Mouse (Mus musculus) MN1 (cell line): ENCODE data around the gene Trim66.

Experiments
- DNase-seq: peaks from one replicate; pipeline ENCODE4 v3.0.0-alpha.2; 2016; ENCODE audit warnings: low spot score

Trim66 gene

DNA sequence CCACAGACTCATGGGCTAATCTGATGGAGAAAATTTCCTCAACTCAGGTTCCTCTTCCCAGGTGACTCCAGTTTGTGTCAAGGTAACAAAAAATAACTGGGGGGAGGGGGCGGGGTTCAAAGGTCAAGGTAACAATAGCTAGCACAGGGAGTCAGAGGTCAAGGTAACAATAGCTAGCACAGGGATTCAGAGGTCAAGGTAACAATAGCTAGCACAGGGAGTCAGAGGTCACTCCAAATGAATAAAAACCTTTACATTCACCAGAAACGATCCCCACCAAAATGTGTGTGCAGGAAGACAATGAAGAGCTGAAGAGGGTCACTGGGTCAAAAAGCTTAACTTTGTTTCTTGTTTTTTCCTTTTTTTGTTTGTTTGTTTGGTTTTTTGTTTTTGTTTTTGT is 59.9 kb downstream of the Trim66 start:
- DNase-seq: no peak

DNA sequence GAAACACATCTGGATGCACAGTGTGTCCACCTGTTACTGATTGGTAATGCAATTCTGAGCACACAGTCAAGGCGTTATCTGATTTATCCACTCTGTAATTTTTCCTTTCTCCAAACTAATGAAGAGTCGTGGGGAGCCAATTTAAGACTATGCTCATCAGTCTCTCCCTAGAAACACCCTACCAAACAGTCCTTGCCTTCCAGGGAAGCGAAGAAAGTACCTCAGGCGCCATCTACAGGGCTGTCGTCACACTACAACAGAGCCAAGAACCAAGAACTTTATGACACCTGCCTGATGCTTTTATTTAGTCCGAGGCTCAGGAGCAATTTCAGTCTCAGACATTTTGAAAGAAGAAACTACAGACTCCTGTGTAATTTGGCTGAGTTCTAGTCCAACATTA is 62.9 kb downstream of the Trim66 start:
- peak; percentile 63 for DNase-seq

DNA sequence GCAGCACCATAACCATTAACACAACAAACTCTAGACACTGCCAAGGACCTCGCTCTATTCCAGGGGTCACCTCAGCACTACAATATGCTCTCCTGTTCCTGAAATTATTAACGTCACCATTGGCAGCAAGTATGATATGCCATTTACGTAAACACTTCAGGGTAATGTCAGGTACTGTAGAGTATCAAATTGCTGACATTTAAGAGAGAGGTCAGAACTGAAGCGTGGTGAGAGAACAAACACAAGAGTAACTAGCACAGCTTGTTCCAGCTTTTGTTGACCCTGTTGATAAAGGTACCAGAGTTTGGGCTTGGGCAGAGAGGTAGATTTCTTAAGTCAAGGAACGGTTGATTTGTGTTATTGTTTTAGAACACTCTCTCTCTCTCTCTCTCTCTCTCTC is 65.2 kb downstream of the Trim66 start:
- no peak for DNase-seq

DNA sequence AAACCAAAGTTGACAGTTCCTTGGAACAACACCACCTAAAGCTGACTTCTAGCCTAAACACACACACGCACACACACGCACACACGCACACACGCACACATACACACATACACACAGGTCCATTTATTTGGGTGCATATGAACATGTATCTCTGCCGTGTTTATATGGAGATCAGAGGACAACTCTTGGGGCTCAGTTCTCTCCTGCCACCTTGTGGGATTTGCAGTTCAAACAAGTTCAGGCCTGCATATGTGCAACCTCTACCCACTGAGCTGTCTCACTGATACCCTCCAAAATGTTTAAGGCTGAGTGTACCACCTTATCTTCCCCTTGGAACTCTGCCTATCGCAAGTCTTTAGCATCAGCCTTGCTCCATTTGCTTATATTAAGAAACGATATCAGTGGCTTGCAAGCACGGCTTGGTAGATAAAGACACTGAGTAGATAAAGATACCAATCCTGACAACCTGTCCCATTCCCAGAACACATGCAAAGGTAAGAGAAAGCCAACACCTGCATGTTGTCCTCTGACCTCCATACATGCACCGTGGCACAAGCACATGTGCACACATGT is 67.2 kb downstream of the Trim66 start:
- peak; percentile 31 for DNase-seq

- peak; percentile 81 for DNase-seq
Measured at GRCm38 (mm10) chr7:109438781-109439591, 68.9 kb downstream of the Trim66 start, which contains the start of gene Stk33. Gene Stk33, minus strand, starts transcription at chr7:109439081.

DNA sequence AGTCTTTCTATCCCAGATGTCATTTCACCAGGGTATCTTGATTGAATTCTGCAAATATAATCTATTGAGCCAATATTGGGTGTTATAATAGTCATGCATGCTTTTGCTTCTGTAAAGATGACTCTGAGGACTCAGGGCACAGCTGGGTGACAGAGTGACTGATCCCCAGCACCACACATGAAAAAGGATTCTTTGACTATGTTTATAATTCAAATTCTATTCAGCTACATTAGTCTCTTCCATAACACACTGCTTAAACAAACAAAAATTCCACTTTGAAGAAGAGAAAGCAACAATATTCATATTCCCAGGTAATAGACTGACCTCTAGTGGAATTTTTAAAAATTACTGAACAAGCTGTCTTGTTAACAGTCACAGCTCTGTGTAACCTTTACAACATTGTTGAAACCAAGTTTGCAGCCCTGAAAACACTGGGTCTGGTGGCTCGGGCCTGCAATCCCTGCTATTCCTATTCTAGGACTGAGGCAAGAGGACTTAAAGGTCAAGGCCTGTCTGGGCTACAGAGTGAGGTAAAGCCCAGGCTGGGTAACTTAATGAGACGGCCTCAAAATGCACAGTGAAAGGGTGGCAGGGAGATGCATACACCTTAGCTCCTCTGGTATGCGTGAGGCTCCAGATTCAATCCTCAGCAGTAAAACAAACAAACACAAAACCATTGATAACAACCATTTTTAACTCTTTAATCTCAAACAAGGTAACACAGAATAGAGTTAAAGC is 83.3 kb downstream of the Trim66 start:
- DNase-seq: peak; percentile 52

DNA sequence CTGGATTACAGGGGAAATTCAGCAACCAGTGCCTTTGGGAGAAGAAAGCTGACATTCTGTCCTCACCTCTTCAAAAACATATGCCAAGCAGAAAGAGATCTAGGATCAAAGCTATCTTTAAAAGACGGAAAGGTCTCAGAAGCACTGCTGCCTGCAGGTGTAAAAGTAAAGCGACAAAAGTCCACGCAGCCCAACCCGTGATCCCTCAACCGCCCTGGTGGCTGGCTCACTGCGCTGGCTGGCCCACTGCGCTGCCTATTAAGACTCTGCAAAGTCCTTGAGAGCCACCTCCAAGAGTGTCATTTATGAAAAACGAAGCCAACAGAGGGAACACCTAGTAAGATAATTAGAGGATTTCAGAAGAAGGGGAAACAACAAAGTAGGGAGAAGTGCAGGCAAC is 85.1 kb downstream of the Trim66 start:
- DNase-seq: no peak

GRCm38 (mm10) chr7:109405491-109405890 is 102.4 kb downstream of the Trim66 start:
- no peak for DNase-seq

DNA sequence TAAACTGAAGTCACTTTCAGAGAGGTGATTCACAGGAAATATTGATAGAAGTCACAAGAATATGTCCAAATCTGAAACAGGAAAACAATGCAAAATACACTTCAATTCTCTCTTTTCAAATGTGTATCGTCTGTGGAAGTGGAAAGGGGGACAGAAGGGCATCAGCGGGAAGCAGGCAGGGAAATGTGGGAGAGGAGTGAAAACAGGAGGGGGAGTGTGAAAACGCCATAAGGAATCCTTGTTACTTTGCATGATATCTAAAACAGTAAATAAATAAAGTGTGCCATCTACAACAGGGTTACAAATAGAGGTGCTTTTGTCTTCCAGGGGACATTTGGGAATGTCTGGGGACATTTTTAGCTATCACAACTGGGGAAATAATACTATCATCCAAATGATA is 108.6 kb downstream of the Trim66 start:
- no peak for DNase-seq
